Mouse (Mus musculus) erythroblast, embryonic 14.5 days (primary cell): ENCODE measurements around the gene St6galnac5. TPM values are rescaled to one million over a fixed set of nuclear protein-coding genes. Genes with fewer than 3 reads are reported as not detected.
"Not testable (repeated sequence)": the region's sequence is repeated elsewhere in the genome, so short reads cannot be mapped to it uniquely, and the experiment has no call there.

Experiments used
- H3K27me3 ChIP-seq: 2 replicates; pipeline ENCODE4 v1.6.1; 2012; ENCODE audit warnings: inconsistent platforms; ENCODE audit not compliant: control insufficient read depth
- H3K36me3 ChIP-seq: 2 replicates; pipeline ENCODE4 v1.6.1; 2012; ENCODE audit warnings: mild to moderate bottlenecking, inconsistent platforms; ENCODE audit not compliant: control insufficient read depth
- H3K4me1 ChIP-seq: 2 replicates; pipeline ENCODE4 v1.6.1; 2012; ENCODE audit warnings: inconsistent platforms; ENCODE audit not compliant: control insufficient read depth
- H3K4me3 ChIP-seq: replicated peaks from 2 replicates; pipeline ENCODE3; 2012; ENCODE audit warnings: moderate library complexity, mild to moderate bottlenecking, inconsistent platforms
- H3K9me3 ChIP-seq: 2 replicates; pipeline ENCODE4 v1.6.1; 2012; ENCODE audit warnings: low read length, inconsistent platforms, mixed read lengths; ENCODE audit not compliant: control insufficient read depth
- GATA1 ChIP-seq: IDR thresholded peaks from 2 replicates; pipeline ENCODE4 v1.6.1; 2012; ENCODE audit warnings: low read length, inconsistent platforms, mixed read lengths
- TAL1 ChIP-seq: IDR thresholded peaks from 3 replicates; pipeline ENCODE4 v1.6.1; 2012; ENCODE audit warnings: low read length, inconsistent platforms, mixed read lengths
- polyA plus RNA-seq: library from polyadenylated mRNA; stranded (reverse); fragments of >175 nt; gene quantifications from 2 replicates; pipeline ENCODE4 v1.2.3, GENCODE M21; 2012

Gene St6galnac5
- polyA plus RNA-seq, 1 experiment = not detected

- Histone ChIP-seq H3K4me3 (no peak overlapping the region), H3K4me1 (no peaks in the 10 kb centered on the region), H3K9me3 (peaks cover 2% of the 10 kb centered on the region; the same call in 1 of the 2 replicates), H3K27me3 (no peaks in the 10 kb centered on the region), H3K36me3 (no peaks in the 10 kb centered on the region)
- TF ChIP-seq GATA1 = no peak
- TF ChIP-seq TAL1 = no peak
Measured at GRCm38 (mm10) chr3:152797354-152797753, 184.7 kb downstream of the St6galnac5 start.

GRCm38 (mm10) chr3:152796216-152796615 lies 185.8 kb downstream of the St6galnac5 start:
- peaks cover 2% of the 10 kb centered on the region for H3K36me3 ChIP-seq
- no peak for TF ChIP-seq TAL1
- no peak for TF ChIP-seq GATA1
- H3K27me3 ChIP-seq = no peaks in the 10 kb centered on the region
- H3K9me3 ChIP-seq = peaks cover 2% of the 10 kb centered on the region; the same call in 1 of the 2 replicates
- H3K4me1 ChIP-seq = no peaks in the 10 kb centered on the region
- no peak overlapping the region for H3K4me3 ChIP-seq

GRCm38 (mm10) chr3:152793006-152793405 lies 189.0 kb downstream of the St6galnac5 start:
- Histone ChIP-seq H3K36me3 (peaks cover 19% of the 10 kb centered on the region), H3K9me3 (no peaks in the 10 kb centered on the region), H3K4me3 (no peak overlapping the region), H3K4me1 (no peaks in the 10 kb centered on the region), H3K27me3 (no peaks in the 10 kb centered on the region)
- TF ChIP-seq GATA1 = no peak
- no peak for TF ChIP-seq TAL1

- TF ChIP-seq GATA1 = no peak
- no peak for TF ChIP-seq TAL1
- peaks cover 23% of the 10 kb centered on the region for H3K36me3 ChIP-seq
- H3K27me3 ChIP-seq = no peaks in the 10 kb centered on the region
- no peak overlapping the region for H3K4me3 ChIP-seq
- H3K9me3 ChIP-seq = no peaks in the 10 kb centered on the region
- no peaks in the 10 kb centered on the region for H3K4me1 ChIP-seq
Measured at GRCm38 (mm10) chr3:152792601-152793000, 189.4 kb downstream of the St6galnac5 start.

- H3K9me3 ChIP-seq, H3K4me1 ChIP-seq, H3K27me3 ChIP-seq, H3K4me3 ChIP-seq: not testable (repeated sequence)
- H3K36me3 ChIP-seq = peaks cover 38% of the 10 kb centered on the region
Measured at GRCm38 (mm10) chr3:152788301-152788953, 193.6 kb downstream of the St6galnac5 start.

- not testable (repeated sequence) for H3K9me3 ChIP-seq, H3K4me1 ChIP-seq, H3K27me3 ChIP-seq, H3K4me3 ChIP-seq
- H3K36me3 ChIP-seq = peaks cover 29% of the 10 kb centered on the region
Measured at GRCm38 (mm10) chr3:152784353-152784752, 197.7 kb downstream of the St6galnac5 start.

DNA sequence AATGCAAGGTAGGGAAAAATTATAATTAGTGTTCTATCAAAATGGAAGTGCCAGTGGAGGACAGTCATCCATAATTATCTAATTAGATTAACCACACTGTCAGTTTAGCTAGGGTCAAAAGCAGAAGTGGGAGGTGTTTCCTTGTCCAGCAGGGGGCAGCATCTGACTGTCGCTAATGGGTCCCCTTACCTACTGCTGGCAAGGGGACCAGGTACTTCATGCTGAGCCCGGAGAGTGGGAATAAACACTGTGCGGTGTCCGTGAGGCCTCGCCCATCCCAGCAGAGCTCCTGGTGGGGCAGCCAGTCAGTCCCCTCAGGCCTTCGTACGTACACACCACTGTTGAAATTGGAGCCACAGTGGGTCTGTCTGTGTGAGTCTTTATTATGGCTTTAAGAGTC lies 198.3 kb downstream of the St6galnac5 start:
- TF ChIP-seq TAL1 (no peak), GATA1 (no peak)
- H3K4me1 ChIP-seq = no peaks in the 10 kb centered on the region
- peaks cover 29% of the 10 kb centered on the region for H3K36me3 ChIP-seq
- H3K27me3 ChIP-seq = no peaks in the 10 kb centered on the region
- H3K9me3 ChIP-seq = no peaks in the 10 kb centered on the region
- H3K4me3 ChIP-seq = no peak overlapping the region

DNA sequence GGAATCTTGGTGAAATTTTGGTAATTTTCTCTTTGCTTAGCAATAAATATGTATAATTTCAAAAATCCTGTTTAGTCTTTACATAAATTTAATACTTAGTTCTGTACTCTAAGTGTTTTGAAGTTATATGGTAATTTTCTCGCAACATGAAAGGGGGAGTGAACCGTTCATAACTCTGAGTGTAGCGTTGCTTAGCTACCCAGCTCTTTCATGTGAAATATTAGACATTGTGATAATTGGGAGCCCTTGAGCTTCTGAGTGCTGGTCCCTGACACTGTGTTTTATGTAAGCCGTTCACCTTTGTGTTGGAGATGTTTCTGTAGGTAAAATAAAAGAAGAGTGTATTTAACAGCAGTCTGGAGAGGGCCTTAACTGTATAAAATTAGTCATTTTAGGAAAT lies 202.2 kb downstream of the St6galnac5 start:
- Histone ChIP-seq H3K9me3 (no peaks in the 10 kb centered on the region), H3K36me3 (peaks cover 13% of the 10 kb centered on the region), H3K27me3 (no peaks in the 10 kb centered on the region), H3K4me1 (no peaks in the 10 kb centered on the region), H3K4me3 (no peak overlapping the region)
- TF ChIP-seq TAL1 = no peak
- TF ChIP-seq GATA1 = no peak

- Histone ChIP-seq H3K4me3 (no peak overlapping the region), H3K27me3 (no peaks in the 10 kb centered on the region), H3K4me1 (no peaks in the 10 kb centered on the region), H3K9me3 (no peaks in the 10 kb centered on the region), H3K36me3 (peaks cover 18% of the 10 kb centered on the region)
- TF ChIP-seq GATA1 = no peak
- no peak for TF ChIP-seq TAL1
Measured at GRCm38 (mm10) chr3:152776872-152777540, 205.0 kb downstream of the St6galnac5 start.
